Mouse (Mus musculus) C2C12 (cell line): Measurements from ENCODE around the gene Nxn.

Experiments
- CEBPB ChIP-seq: IDR thresholded peaks from one replicate; pipeline ENCODE4 v1.6.1; 2011; ENCODE audit warnings: low read depth, mild to moderate bottlenecking, control low read depth, moderate library complexity
- CTCF ChIP-seq: IDR thresholded peaks from one replicate; pipeline ENCODE4 v1.5.1; 2011; ENCODE audit not compliant: control insufficient read depth, insufficient read depth, insufficient read length
- MAX ChIP-seq: IDR thresholded peaks from one replicate; pipeline ENCODE4 v1.6.1; 2011; ENCODE audit warnings: mild to moderate bottlenecking, control low read depth

DNA sequence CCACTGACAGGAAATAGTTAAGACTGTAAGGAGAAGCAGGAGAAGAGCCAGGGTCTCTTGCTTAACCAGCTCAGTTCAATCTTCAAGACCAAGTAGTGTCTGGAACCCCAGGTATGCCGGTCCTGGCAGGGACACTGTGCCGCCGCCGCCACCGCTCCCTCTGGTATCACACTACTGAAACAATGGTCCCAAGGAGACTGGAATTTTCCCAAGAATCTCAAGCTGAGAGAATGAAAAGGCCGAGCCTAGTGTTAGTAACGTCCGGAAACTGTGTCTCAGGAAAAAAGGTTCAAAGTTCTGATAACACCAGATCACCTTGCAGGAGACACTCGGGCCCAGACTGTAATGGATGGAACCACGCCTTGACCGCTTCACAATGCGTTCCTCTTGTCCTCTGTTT, 41.5 kb downstream of the Nxn start:
- no peak for TF ChIP-seq CTCF
- no peak for TF ChIP-seq CEBPB
- no peak for TF ChIP-seq MAX
